Mouse (Mus musculus): ENCODE measurements around the gene Zfp992.

DNA sequence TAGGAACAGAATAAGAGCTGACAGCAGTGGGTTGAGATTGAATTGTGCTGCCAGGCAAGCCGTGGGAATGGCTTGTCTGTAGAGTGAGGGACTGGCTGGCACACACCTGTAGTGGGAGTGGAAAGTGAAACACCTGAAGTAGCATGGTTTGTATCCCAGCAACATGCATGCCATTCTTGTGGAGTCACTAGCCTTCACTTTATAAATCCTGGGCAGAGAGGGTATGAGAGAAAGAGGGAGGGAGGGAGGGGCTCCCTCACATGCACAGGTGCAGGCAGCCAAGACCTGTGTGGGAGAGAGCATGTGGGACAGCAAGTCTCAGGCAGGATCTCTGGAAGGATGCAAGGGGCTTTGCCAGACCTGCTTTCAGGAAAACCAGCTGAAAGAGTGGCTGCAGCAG is 8.9 kb downstream of the Zfp992 start:
- TF ChIP-seq CTCF (IDR thresholded peaks at IDR 0.05; ENCODE audit: low read depth) (no peak), EP300 (IDR thresholded peaks at IDR 0.05; ENCODE audit: low read depth) (no peak)

Measured in liver, embryonic 14.5 days (tissue).